Mouse (Mus musculus) kidney, embryonic 14.5 days (tissue): ENCODE measurements at regions not wholly inside any gene's neighbourhood (a gene's known extent, or its start where the extent isn't known, plus 50 kb on each side); places are given as distances from the start of the nearest gene placed in this dataset.
A peak's percentile ranks its signal among the peaks of the same experiment; 100 is the strongest.

Experiments
- ATAC-seq: fragments of 200-750 bp; cut with Nextera tagmentation; 2 replicates; pipeline ENCODE4 v1.8.0; 2017; ENCODE audit warnings: moderate number of reproducible peaks, mild to moderate bottlenecking, moderate TSS enrichment, moderate library complexity; ENCODE audit not compliant: low FRiP score, low TSS enrichment
- H3K27ac ChIP-seq: fragments of 300-500 bp; sonication (generic); 2 replicates; pipeline ENCODE4 v1.5.1; 2014; ENCODE audit warnings: low read depth, mild to moderate bottlenecking, low read length, moderate library complexity, mixed read lengths
- H3K27me3 ChIP-seq: fragments of 300-500 bp; sonication (generic); 2 replicates; pipeline ENCODE4 v1.6.1; 2014; ENCODE audit warnings: mild to moderate bottlenecking, low read length; ENCODE audit not compliant: control insufficient read depth, insufficient read depth
- H3K36me3 ChIP-seq: fragments of 300-500 bp; sonication (generic); 2 replicates; pipeline ENCODE4 v1.6.1; 2014; ENCODE audit warnings: low read length, mixed read lengths; ENCODE audit not compliant: control insufficient read depth, insufficient read depth
- H3K4me1 ChIP-seq: fragments of 300-500 bp; sonication (generic); 2 replicates; pipeline ENCODE4 v1.6.1; 2014; ENCODE audit warnings: low read length, mixed read lengths; ENCODE audit not compliant: control insufficient read depth, insufficient read depth
- H3K4me2 ChIP-seq: fragments of 300-500 bp; sonication (generic); replicated peaks from 2 replicates; pipeline ENCODE4 v1.6.1; 2014; ENCODE audit warnings: low read depth, mild to moderate bottlenecking, low read length
- H3K4me3 ChIP-seq: fragments of 300-500 bp; sonication (generic); 2 replicates; pipeline ENCODE4 v1.5.1; 2014; ENCODE audit warnings: mild to moderate bottlenecking, low read length
- H3K9ac ChIP-seq: fragments of 300-500 bp; sonication (generic); 2 replicates; pipeline ENCODE4 v1.6.1; 2014; ENCODE audit warnings: low read depth, mild to moderate bottlenecking, low read length, moderate library complexity
- H3K9me3 ChIP-seq: fragments of 300-500 bp; sonication (generic); 2 replicates; pipeline ENCODE4 v1.6.1; 2016; ENCODE audit warnings: low read length; ENCODE audit not compliant: control insufficient read depth
- WGBS: fragments of 180-500 bp; shearing (Covaris S2); extraction: QIAGEN DNeasy Blood & Tissue Kit; methylation state at CpG from one replicate; pipeline ENCODE4 v1.1.7; 2014; 5-methylcytosine and 5-hydroxymethylcytosine counted together

- H3K27ac ChIP-seq: no peak overlapping the region
- 91% methylated on average over 7 of the region's 7 CpGs for WGBS
These were observed 209.9 kb upstream of the Map3k1 start for GRCm38 (mm10) chr13:112018497-112019281.

DNA sequence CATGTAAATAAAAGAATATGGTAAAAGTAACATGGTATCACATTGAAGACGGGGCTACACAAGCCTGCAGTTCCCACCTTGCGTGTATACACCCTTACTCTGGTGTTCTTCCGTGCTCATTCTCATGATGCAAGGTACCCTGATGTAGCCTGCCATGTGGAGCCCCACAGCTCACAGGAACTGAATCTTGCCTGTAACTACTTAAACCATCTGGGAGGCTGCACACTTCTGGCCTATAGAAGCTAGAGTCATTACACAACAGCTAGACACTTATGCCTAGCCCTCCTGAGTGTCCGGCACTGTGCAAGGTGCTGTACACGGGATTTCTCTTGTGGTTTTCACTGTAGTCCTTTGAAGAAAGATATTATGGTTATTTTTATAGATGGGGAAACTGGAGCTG, 210.8 kb upstream of the Map3k1 start:
- Histone ChIP-seq H3K9me3 (no peaks in the 10 kb centered on the region), H3K4me3 (no peak overlapping the region), H3K9ac (no peak overlapping the region), H3K36me3 (no peaks in the 10 kb centered on the region), H3K4me2 (no peak overlapping the region), H3K4me1 (peaks cover 3% of the 10 kb centered on the region), H3K27ac (no peak overlapping the region), H3K27me3 (no peaks in the 10 kb centered on the region)
- ATAC-seq: no peak
- 88% methylated on average over 5 of the region's 5 CpGs for WGBS

More at GRCm38 (mm10) chr13:112018497-112019281, 209.9 kb upstream of the Map3k1 start:
- Histone ChIP-seq H3K36me3 (no peaks in the 10 kb centered on the region), H3K4me3 (no peak overlapping the region), H3K9ac (no peak overlapping the region), H3K9me3 (no peaks in the 10 kb centered on the region), H3K4me1 (peaks cover 3% of the 10 kb centered on the region), H3K4me2 (no peak overlapping the region), H3K27me3 (no peaks in the 10 kb centered on the region)
- no peak for ATAC-seq

- H3K27me3 ChIP-seq: no peaks in the 10 kb centered on the region
- H3K27ac ChIP-seq: no peak overlapping the region
- peaks cover 3% of the 10 kb centered on the region for H3K4me1 ChIP-seq
- no peaks in the 10 kb centered on the region for H3K9me3 ChIP-seq
- 29% methylated on average over 4 of the region's 4 CpGs for WGBS
- H3K9ac ChIP-seq: no peak overlapping the region
- ATAC-seq: peak; percentile 21; the same call in 1 of the 2 replicates
- H3K4me2 ChIP-seq: no peak overlapping the region
- no peaks in the 10 kb centered on the region for H3K36me3 ChIP-seq
- no peak overlapping the region for H3K4me3 ChIP-seq
These were observed 214.4 kb upstream of the Map3k1 start for GRCm38 (mm10) chr13:112023171-112023570.

DNA sequence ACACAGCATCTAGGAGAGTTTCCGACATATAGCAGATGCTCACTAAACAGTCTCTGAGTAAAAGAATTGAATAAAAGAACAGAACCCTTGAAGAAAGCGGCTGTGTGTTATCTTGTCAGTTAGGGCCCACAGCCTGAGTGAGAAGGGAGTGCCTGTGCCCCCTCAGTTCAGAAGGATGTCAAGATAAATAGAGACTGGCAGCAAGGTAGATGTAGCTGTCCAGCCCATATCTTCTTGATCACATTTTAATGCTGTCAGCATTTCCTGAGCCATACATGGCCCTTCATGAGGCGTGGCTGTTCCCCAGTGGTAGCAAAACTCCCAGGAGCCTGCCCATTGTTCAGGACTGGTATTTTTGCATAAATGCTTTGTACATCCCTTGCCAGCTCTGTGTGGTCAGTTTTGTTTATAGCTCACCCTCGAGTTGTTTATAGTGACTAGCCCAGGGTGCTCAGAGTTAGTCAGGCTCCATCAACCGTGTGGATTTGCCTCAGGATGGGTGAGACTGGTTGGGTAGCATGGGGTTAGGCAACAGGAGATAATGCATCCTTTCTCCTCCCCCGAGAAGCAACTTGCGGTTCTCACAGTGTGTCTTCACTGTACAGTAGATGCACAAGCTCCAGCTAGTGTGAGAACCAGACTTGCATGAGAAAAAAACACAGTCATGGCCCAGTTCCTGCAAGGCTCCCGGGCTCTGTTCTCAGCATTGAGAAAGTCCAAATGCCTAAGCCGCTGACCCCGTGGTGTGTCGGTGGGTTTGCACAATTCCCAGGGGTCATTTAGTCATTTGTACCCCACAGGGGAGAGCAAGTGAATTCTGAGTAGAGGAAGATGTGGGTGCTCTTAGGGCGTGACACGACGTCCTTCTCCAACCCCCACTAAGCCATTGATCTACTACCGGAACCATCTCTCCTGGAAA, 216.1 kb upstream of the Map3k1 start:
- peak; percentile 47; the same call in 1 of the 2 replicates for ATAC-seq
- H3K36me3 ChIP-seq: no peaks in the 10 kb centered on the region
- H3K9me3 ChIP-seq: no peaks in the 10 kb centered on the region
- H3K9ac ChIP-seq: no peak overlapping the region
- WGBS: 74% methylated on average over 15 of the region's 15 CpGs
- no peaks in the 10 kb centered on the region for H3K27me3 ChIP-seq
- no peak overlapping the region for H3K4me3 ChIP-seq
- no peak overlapping the region for H3K27ac ChIP-seq
- H3K4me2 ChIP-seq: no peak overlapping the region
- peaks cover 3% of the 10 kb centered on the region for H3K4me1 ChIP-seq

- peaks cover 3% of the 10 kb centered on the region for H3K4me1 ChIP-seq
- no peak overlapping the region for H3K4me3 ChIP-seq
- WGBS: 74% methylated on average over 5 of the region's 5 CpGs
- no peaks in the 10 kb centered on the region for H3K9me3 ChIP-seq
- no peaks in the 10 kb centered on the region for H3K27me3 ChIP-seq
- H3K9ac ChIP-seq: no peak overlapping the region
- H3K4me2 ChIP-seq: no peak overlapping the region
- no peaks in the 10 kb centered on the region for H3K36me3 ChIP-seq
- no peak for ATAC-seq
- H3K27ac ChIP-seq: no peak overlapping the region
These were observed 216.8 kb upstream of the Map3k1 start for GRCm38 (mm10) chr13:112025586-112025950.

DNA sequence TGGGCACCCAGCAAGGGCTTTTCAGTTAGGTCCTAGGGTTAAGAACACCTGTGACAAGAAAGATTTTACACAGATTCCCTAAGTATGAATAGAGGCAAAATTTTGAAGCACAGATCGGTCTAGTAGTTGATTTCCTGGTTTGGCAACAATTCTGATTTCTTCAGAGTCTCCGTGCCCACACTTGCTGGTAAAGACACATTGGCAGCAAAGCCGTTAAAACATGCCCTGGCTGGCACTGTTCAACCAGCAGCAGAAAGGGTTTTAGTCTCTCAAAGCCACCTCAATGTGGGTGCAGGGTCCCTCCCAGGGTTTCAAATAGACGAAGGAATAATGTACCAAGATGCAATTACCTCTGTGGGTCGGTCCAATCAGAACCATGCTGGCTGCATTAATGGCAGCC, 218.9 kb upstream of the Map3k1 start:
- no peak overlapping the region for H3K4me3 ChIP-seq
- H3K27me3 ChIP-seq: no peaks in the 10 kb centered on the region
- H3K4me1 ChIP-seq: peaks cover 6% of the 10 kb centered on the region
- 88% methylated on average over 5 of the region's 5 CpGs for WGBS
- H3K4me2 ChIP-seq: no peak overlapping the region
- no peak for ATAC-seq
- H3K36me3 ChIP-seq: no peaks in the 10 kb centered on the region
- no peak overlapping the region for H3K27ac ChIP-seq
- no peaks in the 10 kb centered on the region for H3K9me3 ChIP-seq
- H3K9ac ChIP-seq: no peak overlapping the region

DNA sequence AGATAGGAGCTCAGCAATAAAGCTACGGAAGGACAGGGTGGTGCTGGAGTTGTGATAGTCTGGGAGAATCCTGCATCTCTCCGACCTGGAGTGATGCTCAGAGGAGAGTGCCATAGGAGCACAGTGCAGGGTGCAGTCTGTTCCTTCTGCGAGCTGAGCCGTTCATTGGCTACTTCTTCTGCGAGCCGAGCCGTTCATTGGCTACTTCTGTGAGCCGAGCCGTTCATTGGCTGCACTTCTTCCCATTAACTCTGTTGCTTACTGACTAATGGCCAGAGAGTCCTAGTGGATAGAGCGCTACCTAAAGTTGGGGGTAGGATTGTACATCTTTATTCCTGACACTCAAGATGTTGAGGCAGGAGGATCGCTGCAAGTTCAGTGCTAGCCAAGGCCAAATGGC, 222.3 kb upstream of the Map3k1 start:
- Histone ChIP-seq H3K36me3 (no peaks in the 10 kb centered on the region), H3K27me3 (no peaks in the 10 kb centered on the region), H3K4me1 (0 out of 2 replicates have a peak, but pooled peaks cover 3% of the 10 kb centered on the region), H3K4me2 (no peak overlapping the region), H3K27ac (no peak overlapping the region), H3K9me3 (no peaks in the 10 kb centered on the region), H3K9ac (no peak overlapping the region), H3K4me3 (no peak overlapping the region)
- 83% methylated on average over 11 of the region's 11 CpGs for WGBS
- ATAC-seq: 0 out of 2 replicates have a peak, but pooled peaks have one; percentile 39

- H3K9me3 ChIP-seq: no peaks in the 10 kb centered on the region
- H3K4me2 ChIP-seq: no peak overlapping the region
- H3K4me1 ChIP-seq: 0 out of 2 replicates have a peak, but pooled peaks cover 3% of the 10 kb centered on the region
- no peaks in the 10 kb centered on the region for H3K36me3 ChIP-seq
- WGBS: 66% methylated on average over 24 of the region's 24 CpGs
- H3K27me3 ChIP-seq: no peaks in the 10 kb centered on the region
- ATAC-seq: 0 out of 2 replicates have a peak, but pooled peaks have one; percentile 46
- H3K27ac ChIP-seq: no peak overlapping the region
- no peak overlapping the region for H3K9ac ChIP-seq
- no peak overlapping the region for H3K4me3 ChIP-seq
These were observed 223.0 kb upstream of the Map3k1 start for GRCm38 (mm10) chr13:112031631-112032320.
